Mouse (Mus musculus) megakaryocyte, embryonic 14.5 days (primary cell): ENCODE measurements around the gene Npas3.

Experiments used
- FLI1 ChIP-seq: IDR thresholded peaks from 2 replicates; pipeline ENCODE4 v1.6.1; 2012; ENCODE audit warnings: low read length, inconsistent platforms, mixed read lengths
- GATA1 ChIP-seq: IDR thresholded peaks from 3 replicates; pipeline ENCODE4 v1.6.1; 2012; ENCODE audit warnings: mixed read lengths, low read length, inconsistent platforms, borderline replicate concordance

DNA sequence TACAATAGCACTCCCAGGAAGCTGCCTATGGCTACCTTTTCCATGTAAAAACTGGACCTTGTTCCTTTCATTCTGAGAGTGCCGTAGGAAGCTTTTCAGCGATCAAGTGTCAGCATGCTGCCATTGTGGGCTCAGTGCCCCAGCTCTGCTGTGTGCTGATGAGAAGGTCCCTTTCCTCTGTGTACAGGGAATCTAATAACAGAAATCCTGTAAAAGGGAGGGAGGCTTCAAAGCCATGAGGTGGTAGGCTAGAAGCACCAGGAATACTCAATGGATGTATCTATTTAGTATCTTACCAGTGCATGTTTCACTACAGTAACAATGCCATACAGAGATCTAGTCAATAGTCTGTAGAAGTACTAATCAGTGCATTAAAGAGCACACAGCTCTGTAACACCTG lies 423.4 kb downstream of the Npas3 start:
- TF ChIP-seq GATA1 (no peak), FLI1 (no peak)
